Mouse (Mus musculus) limb, embryonic 14.5 days (tissue): ENCODE data around the gene Rxrg. TPM values are rescaled to one million over a fixed set of nuclear protein-coding genes. Genes with fewer than 3 reads are reported as not detected.
A peak's percentile ranks its signal among the peaks of the same experiment; 100 is the strongest.

ENCODE experiments used
- ATAC-seq: fragments of 200-750 bp; cut with Nextera tagmentation; 2 replicates; pipeline ENCODE4 v1.8.0; 2017; ENCODE audit warnings: low read depth, moderate number of reproducible peaks, moderate TSS enrichment; ENCODE audit not compliant: low FRiP score
- DNase-seq: peaks from one replicate; pipeline ENCODE4 v3.0.0-alpha.2; 2015; ENCODE audit warnings: low spot score
- H3K27ac ChIP-seq: fragments of 300-500 bp; sonication (generic); replicated peaks from 2 replicates; pipeline ENCODE4 v1.5.1; 2014; ENCODE audit warnings: low read depth, mild to moderate bottlenecking, low read length, moderate library complexity, mixed read lengths
- H3K27me3 ChIP-seq: fragments of 300-500 bp; sonication (generic); 2 replicates; pipeline ENCODE4 v1.6.1; 2014; ENCODE audit warnings: low read length, mixed read lengths; ENCODE audit not compliant: control insufficient read depth, insufficient read depth
- H3K36me3 ChIP-seq: fragments of 300-500 bp; sonication (generic); 2 replicates; pipeline ENCODE4 v1.6.1; 2014; ENCODE audit warnings: mild to moderate bottlenecking, low read length, moderate library complexity, mixed read lengths; ENCODE audit not compliant: control insufficient read depth, insufficient read depth
- H3K4me1 ChIP-seq: fragments of 300-500 bp; sonication (generic); 2 replicates; pipeline ENCODE4 v1.6.1; 2014; ENCODE audit warnings: antibody characterized with exemption, low read length, mixed read lengths; ENCODE audit not compliant: control insufficient read depth, insufficient read depth
- H3K4me2 ChIP-seq: fragments of 300-500 bp; sonication (generic); replicated peaks from 2 replicates; pipeline ENCODE4 v1.6.1; 2014; ENCODE audit warnings: low read depth, mild to moderate bottlenecking, low read length, moderate library complexity; ENCODE audit not compliant: severe bottlenecking
- H3K4me3 ChIP-seq: fragments of 300-500 bp; sonication (generic); replicated peaks from 2 replicates; pipeline ENCODE4 v1.5.1; 2014; ENCODE audit warnings: low read length
- H3K9ac ChIP-seq: fragments of 300-500 bp; sonication (generic); 2 replicates; pipeline ENCODE4 v1.6.1; 2014; ENCODE audit warnings: mild to moderate bottlenecking, low read depth, low read length, moderate library complexity; ENCODE audit not compliant: severe bottlenecking
- H3K9me3 ChIP-seq: fragments of 300-500 bp; sonication (generic); 2 replicates; pipeline ENCODE4 v1.6.1; 2016; ENCODE audit warnings: low read length; ENCODE audit not compliant: control insufficient read depth
- POLR2A ChIP-seq: fragments of 200-500 bp; IDR thresholded peaks from 2 replicates; pipeline ENCODE4 v1.8.0; 2012; ENCODE audit warnings: inconsistent platforms, mild to moderate bottlenecking, moderate library complexity, borderline replicate concordance; ENCODE audit not compliant: insufficient read depth, insufficient read length; ENCODE audit errors: extremely low read depth
- WGBS: fragments of 180-500 bp; shearing (Covaris S2); extraction: QIAGEN DNeasy Blood & Tissue Kit; methylation state at CpG from one replicate; pipeline ENCODE4 v1.1.7; 2014; 5-methylcytosine and 5-hydroxymethylcytosine counted together
- polyA plus RNA-seq, 2 experiments: library from polyadenylated mRNA; depleted of rRNA in 1 of 2; stranded (reverse) in 1 of 2; unstranded in 1 of 2; fragments of >200 nt; fragmentation: Nextera tagmentation in 1 of 2; extraction: Ambion mirVana in 1 of 2; gene quantifications; 2 replicates each; pipeline versions ENCODE4 v1.2.1 to v1.2.3; 2012 to 2014

The Rxrg gene
- polyA plus RNA-seq, 2 experiments: 16.9 to 24.4 TPM

- TF ChIP-seq POLR2A: no peak
- ATAC-seq (peak; percentile 59; the same call in 1 of the 2 replicates), DNase-seq (peak; percentile 56)
- WGBS: 30% methylated on average over 3 of the region's 3 CpGs
- Histone ChIP-seq H3K36me3 (no peaks in the 10 kb centered on the region), H3K9me3 (no peaks in the 10 kb centered on the region), H3K27ac (no peak overlapping the region), H3K4me3 (no peak overlapping the region), H3K4me2 (no peak overlapping the region; the same call in 1 of the 2 replicates), H3K9ac (no peak overlapping the region), H3K4me1 (peaks cover 15% of the 10 kb centered on the region; the same call in 1 of the 2 replicates), H3K27me3 (peaks cover 2% of the 10 kb centered on the region)
These were observed 50.5 kb downstream of the Rxrg start for GRCm38 (mm10) chr1:167648670-167649069.

DNA sequence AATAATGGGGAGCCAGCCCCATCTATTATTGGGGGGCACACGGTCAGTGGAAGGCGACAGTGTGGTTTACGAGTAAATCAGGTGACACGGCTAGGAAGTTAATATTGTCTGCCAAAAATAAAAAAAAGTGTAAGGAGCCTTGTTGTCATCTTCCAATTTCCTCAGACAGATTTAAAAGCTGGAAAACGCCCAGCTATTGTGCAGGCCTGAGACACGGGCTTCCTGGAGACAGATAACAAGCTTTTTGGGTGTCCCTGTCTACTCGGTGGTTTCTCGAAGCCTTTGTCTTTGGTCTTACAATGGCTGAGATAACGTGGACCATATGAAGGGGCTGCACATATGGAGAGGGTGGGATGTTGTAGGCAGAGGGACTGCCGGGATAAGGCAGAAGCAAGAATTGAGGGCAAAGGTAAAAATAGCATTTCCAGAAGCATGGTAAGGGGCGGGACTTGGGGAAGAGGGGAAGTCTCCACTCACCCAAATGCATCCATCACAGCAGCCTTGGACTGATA is 51.0 kb downstream of the Rxrg start:
- no peak overlapping the region for H3K4me3 ChIP-seq
- no peak for TF ChIP-seq POLR2A
- WGBS: 46% methylated on average over 11 of the region's 11 CpGs
- H3K4me1 ChIP-seq: peaks cover 15% of the 10 kb centered on the region; the same call in 1 of the 2 replicates
- no peak overlapping the region for H3K9ac ChIP-seq
- H3K36me3 ChIP-seq: no peaks in the 10 kb centered on the region
- H3K27ac ChIP-seq: peak overlapping the region; percentile 33; the same call in 1 of the 2 replicates
- H3K4me2 ChIP-seq: no peak overlapping the region
- no peaks in the 10 kb centered on the region for H3K27me3 ChIP-seq
- ATAC-seq (no peak), DNase-seq (no peak)
- H3K9me3 ChIP-seq: no peaks in the 10 kb centered on the region

GRCm38 (mm10) chr1:167652336-167652735 is 54.2 kb downstream of the Rxrg start:
- H3K27ac ChIP-seq: no peak overlapping the region
- H3K4me2 ChIP-seq: no peak overlapping the region
- H3K9ac ChIP-seq: no peak overlapping the region
- no peak overlapping the region for H3K4me3 ChIP-seq
- H3K4me1 ChIP-seq: peaks cover 15% of the 10 kb centered on the region; the same call in 1 of the 2 replicates
- H3K36me3 ChIP-seq: no peaks in the 10 kb centered on the region
- no peak for DNase-seq
- TF ChIP-seq POLR2A: no peak
- ATAC-seq: no peak
- H3K9me3 ChIP-seq: no peaks in the 10 kb centered on the region
- 72% methylated on average over 2 of the region's 2 CpGs for WGBS
- H3K27me3 ChIP-seq: no peaks in the 10 kb centered on the region

DNA sequence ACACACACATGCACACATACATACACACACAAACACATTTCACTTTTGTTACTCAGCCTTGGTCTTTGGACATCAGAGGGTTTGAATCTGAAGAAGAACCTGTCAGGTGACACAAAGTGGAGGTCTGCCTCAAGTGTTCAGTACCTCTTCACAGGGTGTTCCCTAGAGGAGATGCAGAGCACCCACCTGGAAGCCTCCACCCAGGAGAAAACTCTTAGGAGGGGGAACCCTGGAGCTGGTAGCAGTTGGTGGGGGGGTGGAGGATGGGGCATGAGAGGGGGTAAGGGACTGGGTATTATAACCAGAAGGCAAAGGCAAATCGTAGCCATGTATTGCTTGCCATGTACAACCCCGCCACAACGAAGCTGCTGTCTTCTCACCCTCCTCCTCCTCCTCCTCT is 60.9 kb downstream of the Rxrg start:
- H3K27me3 ChIP-seq: peaks cover 43% of the 10 kb centered on the region
- H3K9ac ChIP-seq: no peak overlapping the region
- WGBS: 94% methylated on average over 3 of the region's 3 CpGs
- H3K9me3 ChIP-seq: no peaks in the 10 kb centered on the region
- DNase-seq (no peak), ATAC-seq (no peak)
- no peak for TF ChIP-seq POLR2A
- no peak overlapping the region for H3K27ac ChIP-seq
- H3K36me3 ChIP-seq: no peaks in the 10 kb centered on the region
- no peak overlapping the region for H3K4me3 ChIP-seq
- H3K4me1 ChIP-seq: peaks cover 8% of the 10 kb centered on the region
- H3K4me2 ChIP-seq: no peak overlapping the region

- Histone ChIP-seq H3K9ac (peak overlapping the region; percentile 31), H3K27me3 (peaks cover 43% of the 10 kb centered on the region), H3K4me2 (peak overlapping the region; percentile 57), H3K27ac (0 out of 2 replicates have a peak overlapping the region, but pooled peaks have one; percentile 8), H3K4me1 (peaks cover 8% of the 10 kb centered on the region), H3K4me3 (peak overlapping the region; percentile 29), H3K36me3 (no peaks in the 10 kb centered on the region), H3K9me3 (no peaks in the 10 kb centered on the region)
- TF ChIP-seq POLR2A: no peak
- 0% methylated on average over 21 of the region's 21 CpGs for WGBS
- peak; percentile 84 for DNase-seq
- peak; percentile 61 for ATAC-seq
These were observed 62.4 kb downstream of the Rxrg start for GRCm38 (mm10) chr1:167660521-167661101.

DNA sequence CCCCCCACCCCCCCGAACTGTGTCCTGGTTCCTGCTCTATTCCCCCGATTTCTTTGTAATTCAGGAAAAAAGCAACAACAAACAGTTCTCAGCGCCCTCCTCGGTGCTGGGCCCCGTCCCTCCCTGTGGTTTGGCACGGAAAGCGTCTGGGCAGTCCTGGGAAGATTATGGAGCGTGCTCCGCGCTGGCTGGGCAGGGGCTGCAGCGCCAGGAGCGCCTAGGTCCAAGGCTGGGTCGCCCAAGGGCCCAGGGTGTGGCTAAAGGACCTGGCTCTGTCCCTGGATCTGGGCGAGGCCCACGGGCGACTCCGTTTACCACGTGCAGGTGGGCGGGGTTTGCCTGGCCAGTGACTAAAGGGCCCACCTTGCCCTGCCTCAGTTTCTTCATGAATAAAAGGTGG is 62.9 kb downstream of the Rxrg start:
- Histone ChIP-seq H3K27me3 (peaks cover 43% of the 10 kb centered on the region), H3K9ac (peak overlapping the region; percentile 31), H3K4me1 (peaks cover 8% of the 10 kb centered on the region), H3K36me3 (no peaks in the 10 kb centered on the region), H3K4me3 (peak overlapping the region; percentile 29), H3K27ac (0 out of 2 replicates have a peak overlapping the region, but pooled peaks have one; percentile 8), H3K4me2 (peak overlapping the region; percentile 57), H3K9me3 (no peaks in the 10 kb centered on the region)
- TF ChIP-seq POLR2A: no peak
- ATAC-seq: peak; percentile 43
- DNase-seq: no peak
- 2% methylated on average over 19 of the region's 19 CpGs for WGBS
